Mouse (Mus musculus): ENCODE results near the gene Ntsr1. TPM values are rescaled to one million over a fixed set of nuclear protein-coding genes. Genes with fewer than 3 reads are reported as not detected.
A peak's percentile ranks its signal among the peaks of the same experiment; 100 is the strongest.

Gene Ntsr1
- 0.40 and 0.43 TPM in 2 replicates for polyA plus RNA-seq (2016; fragmentation: Nextera tagmentation; extraction: Ambion mirVana)

DNA sequence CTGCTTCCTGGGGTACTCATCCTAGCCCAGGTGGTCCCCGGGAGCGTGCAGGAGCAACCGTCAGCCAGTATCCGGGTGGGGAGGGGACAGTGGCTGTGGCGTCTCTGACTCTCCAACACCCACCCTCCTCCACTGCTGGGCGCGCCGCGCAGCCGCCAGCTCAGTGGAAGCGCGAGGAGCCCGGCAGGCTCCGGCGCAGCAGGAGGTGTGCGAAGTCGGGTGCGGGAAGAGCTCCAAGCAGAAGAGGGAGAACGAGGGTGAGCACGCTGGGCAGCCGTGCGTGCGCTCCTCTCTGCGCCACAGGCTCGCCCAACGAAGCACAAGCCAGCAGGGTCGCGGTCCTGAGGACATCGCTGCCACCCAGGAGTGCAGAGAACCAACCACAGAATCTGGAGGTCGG is at the start of gene Ntsr1:
Gene Ntsr1, plus strand, starts transcription at position 236 of the 400 bp plus-strand sequence.
- peaks cover 59% of the 10 kb centered on the region for H3K27me3 ChIP-seq

DNA sequence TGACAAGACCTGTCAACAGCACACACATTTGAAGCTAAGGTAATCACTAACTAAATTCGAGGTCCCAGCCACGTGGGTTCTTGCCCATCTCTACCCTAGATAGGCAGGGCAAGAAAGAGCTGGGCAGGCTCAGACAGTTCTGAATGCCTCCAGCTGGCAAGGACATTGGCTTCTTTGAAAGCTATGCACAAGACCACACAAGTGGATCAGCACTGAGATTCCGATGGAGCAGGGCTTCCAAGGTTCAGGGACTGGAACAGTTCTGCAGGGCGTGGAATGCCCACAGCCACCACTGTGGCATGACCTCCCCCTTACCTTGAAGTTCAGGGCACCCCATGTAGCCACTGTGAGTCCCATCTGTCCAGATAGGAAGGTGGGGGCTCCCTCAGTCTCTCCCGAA is 49.2 kb upstream of the Ntsr1 start:
- Histone ChIP-seq H3K9me3 (replicated peaks) (no peaks in the 10 kb centered on the region), H3K4me3 (no peak overlapping the region), H3K9ac (no peak overlapping the region), H3K4me2 (replicated peaks) (no peak overlapping the region), H3K27me3 (peaks cover 19% of the 10 kb centered on the region), H3K4me1 (peaks cover 1% of the 10 kb centered on the region; the same call in 1 of the 2 replicates), H3K27ac (no peak overlapping the region), H3K36me3 (no peaks in the 10 kb centered on the region)
- ATAC-seq (ENCODE audit: low FRiP score) = no peak
- 84% methylated on average over 5 of the region's 5 CpGs for WGBS

More for the DNA sequence above, at the start of gene Ntsr1:
- peak within 1 kb of the TSS; percentile 55 for H3K9ac ChIP-seq
- H3K36me3 ChIP-seq = no peaks in the 10 kb centered on the region
- H3K27ac ChIP-seq = no peak within 1 kb of the TSS
- H3K4me2 ChIP-seq (replicated peaks) = peak within 1 kb of the TSS; percentile 63
- no peaks in the 10 kb centered on the region for H3K9me3 ChIP-seq (replicated peaks)
- peaks cover 22% of the 10 kb centered on the region for H3K4me1 ChIP-seq
- peak within 1 kb of the TSS; percentile 35 for H3K4me3 ChIP-seq
- ATAC-seq (ENCODE audit: low FRiP score) = peak; percentile 67
- under 1% methylated on average over 30 of the region's 30 CpGs for WGBS

DNA sequence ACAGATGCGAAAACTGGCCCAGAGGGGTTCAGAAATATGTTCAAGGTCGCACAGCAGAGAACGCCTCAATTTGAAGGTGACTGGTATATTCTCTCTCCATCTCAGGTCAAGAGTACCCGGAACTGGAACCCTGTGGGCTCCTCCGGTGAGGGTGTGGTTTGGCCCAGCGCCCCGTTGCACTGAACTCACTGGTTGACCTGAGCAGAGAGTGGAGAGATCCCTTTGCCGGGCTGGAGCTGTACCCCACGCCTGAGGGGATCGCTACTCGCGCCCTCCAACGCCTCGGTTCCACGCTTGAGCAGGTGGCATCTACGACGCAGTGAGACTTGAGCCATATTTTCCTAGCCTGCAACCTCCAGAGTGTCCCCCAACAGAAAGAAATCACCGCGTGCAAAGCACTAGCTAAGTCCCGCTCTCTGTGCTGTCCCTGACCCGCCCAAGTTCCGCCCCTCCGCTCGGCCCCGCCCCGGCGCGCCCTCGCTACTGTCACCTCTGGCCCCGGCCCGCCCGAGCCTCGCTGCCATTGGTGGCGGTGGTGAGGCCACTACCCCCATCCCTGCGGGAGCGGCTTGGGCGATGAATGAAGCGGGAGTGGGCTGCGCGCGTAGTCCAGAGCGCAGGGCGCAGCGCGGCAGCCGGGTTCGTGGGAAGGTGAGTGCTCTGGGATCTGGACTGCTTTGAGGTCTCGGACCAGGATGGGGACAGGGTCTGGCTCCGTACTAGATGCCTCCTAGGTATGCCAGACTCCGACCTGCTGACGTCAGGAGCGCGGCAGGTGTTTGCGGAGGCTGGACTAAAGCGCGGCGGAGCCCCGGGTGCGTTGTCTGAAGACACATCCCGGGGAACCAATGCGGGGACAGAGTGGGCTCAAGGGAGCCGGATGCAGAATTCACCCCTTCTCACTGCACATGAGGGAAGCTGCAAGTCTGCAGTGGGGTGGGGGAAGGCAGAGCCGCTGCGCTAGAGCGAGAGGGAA is 43.8 kb upstream of the Ntsr1 start, which contains the start of gene Slco4a1:
Gene Slco4a1, plus strand, starts transcription at position 523 of the 976 bp plus-strand sequence.
- Histone ChIP-seq H3K4me1 (peaks cover 21% of the 10 kb centered on the region), H3K27me3 (peaks cover 57% of the 10 kb centered on the region), H3K4me3 (peak within 1 kb of the TSS; percentile 51), H3K27ac (no peak within 1 kb of the TSS), H3K9me3 (replicated peaks) (no peaks in the 10 kb centered on the region), H3K36me3 (no peaks in the 10 kb centered on the region), H3K9ac (peak within 1 kb of the TSS; percentile 51), H3K4me2 (replicated peaks) (peak within 1 kb of the TSS; percentile 87)
- WGBS = 2% methylated on average over 65 of the region's 65 CpGs
- peak; percentile 85 for ATAC-seq (ENCODE audit: low FRiP score)

DNA sequence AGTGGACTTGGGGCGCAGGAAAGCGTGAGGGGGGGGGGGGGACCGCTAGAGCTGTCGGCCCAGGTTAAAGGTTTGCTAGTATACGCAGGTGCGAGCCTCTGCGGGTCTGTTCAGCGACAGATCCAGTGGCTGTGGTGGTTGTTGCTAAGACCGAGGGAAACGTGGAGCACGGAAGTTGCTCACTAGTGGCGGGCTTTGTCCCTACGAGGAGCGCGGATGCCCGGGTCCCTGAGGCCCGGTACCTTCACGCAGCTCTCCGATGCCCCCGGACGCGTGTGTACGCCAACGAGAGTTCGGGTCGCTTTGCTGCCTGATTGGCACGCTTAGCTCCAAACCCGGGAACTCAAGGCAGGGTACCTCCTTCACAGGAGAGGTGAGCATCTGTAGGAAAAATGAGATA is 43.1 kb upstream of the Ntsr1 start:
- no peak for ATAC-seq (ENCODE audit: low FRiP score)
- H3K36me3 ChIP-seq = no peaks in the 10 kb centered on the region
- no peaks in the 10 kb centered on the region for H3K9me3 ChIP-seq (replicated peaks)
- peak overlapping the region; percentile 51 for H3K4me3 ChIP-seq
- H3K27me3 ChIP-seq = peaks cover 57% of the 10 kb centered on the region
- H3K4me2 ChIP-seq (replicated peaks) = peak overlapping the region; percentile 87
- no peak overlapping the region for H3K27ac ChIP-seq
- peaks cover 21% of the 10 kb centered on the region for H3K4me1 ChIP-seq
- H3K9ac ChIP-seq = peak overlapping the region; percentile 51
- WGBS = under 1% methylated on average over 28 of the region's 28 CpGs

DNA sequence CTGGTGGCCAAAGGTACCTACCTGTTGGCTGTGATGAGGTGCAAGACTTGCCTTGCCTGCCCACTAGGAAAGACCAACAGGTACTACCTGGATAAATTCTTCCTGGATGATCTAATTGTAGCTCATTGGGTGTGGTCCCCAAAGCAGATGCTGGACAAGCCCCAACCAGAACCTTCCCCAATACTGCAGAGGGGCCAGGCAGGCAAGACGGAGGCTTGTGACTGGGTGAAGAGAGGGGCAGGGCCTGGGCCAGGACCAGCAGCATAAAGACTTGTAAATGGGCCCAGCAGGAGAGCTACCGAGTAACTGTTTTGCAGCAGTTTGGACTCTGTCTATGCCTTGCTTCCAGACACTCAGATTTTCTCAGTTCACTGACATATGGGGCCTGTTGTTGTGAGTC is 42.1 kb upstream of the Ntsr1 start:
- 25% methylated on average over 2 of the region's 2 CpGs for whole genome bisulfite sequencing
- H3K27ac ChIP-seq = no peak overlapping the region
- H3K4me1 ChIP-seq = peaks cover 21% of the 10 kb centered on the region
- no peak overlapping the region for H3K4me2 ChIP-seq (replicated peaks)
- no peak overlapping the region for H3K9ac ChIP-seq
- H3K36me3 ChIP-seq = no peaks in the 10 kb centered on the region
- no peak for ATAC-seq (ENCODE audit: low FRiP score)
- no peak overlapping the region for H3K4me3 ChIP-seq
- peaks cover 57% of the 10 kb centered on the region for H3K27me3 ChIP-seq
- no peaks in the 10 kb centered on the region for H3K9me3 ChIP-seq (replicated peaks)

DNA sequence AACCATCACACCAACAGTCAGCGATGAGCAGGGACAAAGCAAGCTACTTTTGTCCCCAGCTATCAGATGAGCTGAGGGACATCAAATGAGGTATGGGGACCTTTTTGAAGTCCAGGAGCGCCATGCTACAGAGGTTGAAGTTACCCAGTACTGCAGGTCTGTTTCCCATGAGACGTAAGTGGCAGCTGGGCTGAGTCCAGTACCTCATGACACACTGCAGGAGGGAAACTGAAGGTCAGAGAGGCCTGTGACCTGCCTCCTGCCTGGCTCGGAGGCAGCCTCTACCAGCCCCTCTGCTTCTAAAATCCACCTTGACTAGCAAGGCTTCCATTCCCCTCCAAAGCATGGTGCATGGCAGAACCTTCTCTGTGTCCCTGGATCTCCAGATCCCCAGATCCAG is 40.3 kb upstream of the Ntsr1 start:
- no peak overlapping the region for H3K27ac ChIP-seq
- H3K36me3 ChIP-seq = no peaks in the 10 kb centered on the region
- H3K9ac ChIP-seq = no peak overlapping the region
- no peak overlapping the region for H3K4me3 ChIP-seq
- no peaks in the 10 kb centered on the region for H3K9me3 ChIP-seq (replicated peaks)
- peaks cover 53% of the 10 kb centered on the region for H3K27me3 ChIP-seq
- WGBS = 72% methylated on average over 4 of the region's 4 CpGs
- no peak for ATAC-seq (ENCODE audit: low FRiP score)
- no peak overlapping the region for H3K4me2 ChIP-seq (replicated peaks)
- H3K4me1 ChIP-seq = peaks cover 21% of the 10 kb centered on the region

DNA sequence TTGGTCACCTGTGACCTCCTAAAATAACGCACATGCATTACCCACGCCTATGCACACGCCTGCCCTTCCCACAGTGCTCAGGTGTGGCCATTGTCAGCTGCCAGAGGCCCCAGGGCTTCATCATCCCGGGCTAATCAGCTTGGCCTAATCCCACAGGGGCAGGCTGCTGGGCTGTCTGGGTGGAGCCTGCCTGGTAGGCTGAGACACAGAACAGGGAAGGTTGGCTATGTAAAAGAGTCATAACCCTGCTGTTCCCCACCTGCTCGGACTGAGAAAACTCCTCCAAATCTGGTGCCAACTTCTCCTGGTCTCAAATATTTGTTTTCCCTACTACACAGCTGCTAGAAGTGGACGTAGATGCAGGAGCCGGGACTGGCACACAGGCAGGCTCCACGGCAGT is 39.0 kb upstream of the Ntsr1 start:
- no peak overlapping the region for H3K27ac ChIP-seq
- no peaks in the 10 kb centered on the region for H3K9me3 ChIP-seq (replicated peaks)
- H3K36me3 ChIP-seq = no peaks in the 10 kb centered on the region
- no peak overlapping the region for H3K4me3 ChIP-seq
- H3K4me1 ChIP-seq = peaks cover 17% of the 10 kb centered on the region
- peaks cover 44% of the 10 kb centered on the region for H3K27me3 ChIP-seq
- no peak overlapping the region for H3K4me2 ChIP-seq (replicated peaks)
- WGBS = 59% methylated on average over 8 of the region's 8 CpGs
- ATAC-seq (ENCODE audit: low FRiP score) = no peak
- no peak overlapping the region for H3K9ac ChIP-seq

DNA sequence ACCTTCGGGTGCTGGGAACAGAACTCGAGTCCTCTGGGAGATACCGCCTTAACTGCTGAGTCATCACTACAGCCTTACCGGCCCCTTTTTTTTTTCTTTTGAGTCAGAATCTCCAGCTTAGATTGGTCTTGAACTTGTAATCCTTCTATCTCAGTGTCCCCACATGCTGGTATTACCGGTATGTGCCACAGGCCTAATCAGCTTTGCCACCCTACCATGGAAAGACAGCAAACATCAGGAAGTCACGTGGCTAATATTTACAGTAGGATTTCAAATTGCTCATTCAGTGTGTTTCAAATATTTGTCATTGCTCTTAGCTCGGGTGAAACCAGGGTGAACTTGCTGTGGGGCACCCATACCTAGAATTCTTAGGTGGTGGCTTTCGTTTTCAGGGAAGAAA is 37.2 kb upstream of the Ntsr1 start:
- 85% methylated on average over 8 of the region's 8 CpGs for WGBS
- Histone ChIP-seq H3K4me3 (no peak overlapping the region), H3K27me3 (peaks cover 26% of the 10 kb centered on the region), H3K4me2 (replicated peaks) (no peak overlapping the region), H3K9ac (no peak overlapping the region), H3K4me1 (peaks cover 8% of the 10 kb centered on the region; the same call in 1 of the 2 replicates), H3K9me3 (replicated peaks) (no peaks in the 10 kb centered on the region), H3K27ac (no peak overlapping the region), H3K36me3 (no peaks in the 10 kb centered on the region)
- no peak for ATAC-seq (ENCODE audit: low FRiP score)

DNA sequence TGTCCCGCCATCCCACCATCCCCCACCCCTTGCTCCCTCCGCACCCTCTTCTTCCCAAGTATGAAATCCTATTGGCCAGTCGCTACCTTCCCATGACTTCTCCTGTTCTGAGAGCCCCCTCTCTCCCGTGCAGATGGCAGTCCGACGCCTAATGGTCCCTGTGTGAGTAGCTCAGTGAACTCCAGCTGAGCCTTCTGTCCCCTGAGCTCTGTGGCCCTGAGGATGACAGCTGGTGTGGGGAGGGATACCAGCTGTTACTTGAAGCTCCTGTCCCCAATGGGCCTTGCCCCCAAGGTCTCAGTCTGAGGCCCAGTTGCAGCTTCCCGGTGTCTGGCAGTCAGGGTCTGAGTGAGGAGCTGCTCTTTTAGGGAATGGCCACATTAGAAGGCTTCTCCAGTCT is 33.3 kb upstream of the Ntsr1 start:
- Histone ChIP-seq H3K4me2 (replicated peaks) (no peak overlapping the region), H3K27me3 (peaks cover 7% of the 10 kb centered on the region; the same call in 1 of the 2 replicates), H3K4me3 (no peak overlapping the region), H3K4me1 (peaks cover 4% of the 10 kb centered on the region; the same call in 1 of the 2 replicates), H3K27ac (no peak overlapping the region), H3K9ac (no peak overlapping the region), H3K9me3 (replicated peaks) (no peaks in the 10 kb centered on the region), H3K36me3 (no peaks in the 10 kb centered on the region)
- ATAC-seq (ENCODE audit: low FRiP score) = peak; percentile 72
- 45% methylated on average over 7 of the region's 7 CpGs for WGBS

DNA sequence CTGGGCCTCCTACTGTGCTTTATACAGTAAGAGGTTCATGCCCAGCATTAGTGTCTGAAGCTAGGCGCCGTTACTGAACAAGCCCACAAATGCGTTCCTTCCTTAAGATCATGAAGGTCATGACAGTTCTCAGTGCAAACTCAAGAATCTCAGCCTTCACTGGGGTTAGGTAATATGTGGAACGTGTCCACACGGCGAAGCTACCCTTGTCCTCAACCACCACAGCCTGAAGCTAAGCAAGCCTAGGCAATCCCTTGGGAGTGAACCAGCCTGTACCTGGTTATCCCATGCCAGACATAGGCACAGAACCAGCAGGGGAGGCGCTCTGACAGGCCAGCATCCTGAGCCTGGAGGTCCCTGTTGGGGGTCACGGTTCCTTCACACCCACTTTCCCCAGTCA is 30.9 kb upstream of the Ntsr1 start:
- Histone ChIP-seq H3K4me3 (no peak overlapping the region), H3K4me2 (replicated peaks) (no peak overlapping the region), H3K9me3 (replicated peaks) (no peaks in the 10 kb centered on the region), H3K36me3 (no peaks in the 10 kb centered on the region), H3K9ac (no peak overlapping the region), H3K4me1 (peaks cover 8% of the 10 kb centered on the region), H3K27me3 (peaks cover 13% of the 10 kb centered on the region), H3K27ac (no peak overlapping the region)
- 90% methylated on average over 8 of the region's 8 CpGs for WGBS
- no peak for ATAC-seq (ENCODE audit: low FRiP score)

DNA sequence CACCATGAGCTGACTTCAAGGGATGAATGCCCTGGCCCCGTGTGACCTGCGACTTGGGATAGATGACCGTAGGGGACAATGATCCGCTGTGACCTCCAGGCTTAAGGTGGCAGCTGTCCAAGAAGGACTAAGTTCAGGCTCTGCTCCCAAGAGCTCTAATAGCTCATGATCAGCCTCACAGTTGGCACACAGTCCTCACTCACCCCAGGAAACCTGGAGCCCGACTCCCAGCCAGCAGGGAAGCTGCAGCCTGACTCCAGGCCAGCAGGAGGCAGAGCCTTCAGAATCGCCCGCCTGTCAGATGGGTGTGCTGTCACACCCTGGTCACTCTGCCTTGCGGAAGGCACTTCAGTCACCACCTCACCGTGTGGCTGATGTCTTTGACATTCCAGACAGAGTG is 30.0 kb upstream of the Ntsr1 start:
- no peak overlapping the region for H3K4me3 ChIP-seq
- H3K36me3 ChIP-seq = no peaks in the 10 kb centered on the region
- WGBS = 63% methylated on average over 9 of the region's 9 CpGs
- no peaks in the 10 kb centered on the region for H3K9me3 ChIP-seq (replicated peaks)
- H3K27me3 ChIP-seq = peaks cover 13% of the 10 kb centered on the region
- H3K27ac ChIP-seq = no peak overlapping the region
- peaks cover 8% of the 10 kb centered on the region; the same call in 1 of the 2 replicates for H3K4me1 ChIP-seq
- no peak overlapping the region for H3K9ac ChIP-seq
- no peak overlapping the region for H3K4me2 ChIP-seq (replicated peaks)
- no peak for ATAC-seq (ENCODE audit: low FRiP score)

DNA sequence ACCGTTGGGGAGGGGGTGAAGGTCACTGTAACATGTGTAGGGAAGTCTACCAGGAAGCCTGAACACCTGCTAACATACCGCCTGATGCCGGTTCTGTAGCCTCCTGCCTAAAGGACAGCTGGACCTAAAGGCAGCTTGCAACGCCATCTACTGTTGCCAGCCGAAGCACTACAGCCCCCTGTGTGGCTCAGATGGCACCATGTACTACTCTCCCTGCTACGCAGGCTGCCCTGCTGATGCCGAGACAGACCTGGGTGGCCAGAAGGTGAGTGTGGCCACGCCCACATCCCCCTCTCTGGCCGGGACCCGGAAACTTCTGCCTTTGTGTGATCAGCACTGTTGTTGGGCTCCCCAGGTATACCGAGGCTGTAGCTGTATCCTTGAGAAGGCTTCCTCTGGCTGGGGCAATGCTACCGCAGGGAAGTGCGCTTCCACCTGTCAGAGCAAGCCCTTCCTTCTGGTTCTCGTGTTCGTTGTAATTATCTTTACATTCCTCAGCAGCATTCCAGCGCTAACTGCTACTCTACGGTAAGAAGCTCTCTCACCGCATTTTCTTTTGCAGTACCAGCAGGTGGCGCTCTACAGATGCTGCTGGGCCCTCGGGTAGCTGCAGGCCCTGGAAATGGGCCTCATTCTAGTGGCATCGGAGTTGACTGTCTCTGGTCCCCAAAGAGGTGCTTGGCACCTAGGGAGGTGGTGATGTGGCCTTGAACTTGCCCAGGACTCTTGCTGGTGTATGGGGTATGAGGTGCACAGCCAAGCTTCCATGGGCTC is 27.3 kb upstream of the Ntsr1 start:
- peaks cover 13% of the 10 kb centered on the region for H3K27me3 ChIP-seq
- no peak overlapping the region for H3K4me3 ChIP-seq
- no peaks in the 10 kb centered on the region for H3K36me3 ChIP-seq
- no peaks in the 10 kb centered on the region for H3K9me3 ChIP-seq (replicated peaks)
- H3K9ac ChIP-seq = no peak overlapping the region
- 4% methylated on average over 21 of the region's 21 CpGs for WGBS
- H3K4me2 ChIP-seq (replicated peaks) = 0 out of 2 replicates have a peak overlapping the region, but pooled peaks have one; percentile 17
- ATAC-seq (ENCODE audit: low FRiP score) = peak; percentile 33
- no peak overlapping the region for H3K27ac ChIP-seq
- H3K4me1 ChIP-seq = peaks cover 4% of the 10 kb centered on the region; the same call in 1 of the 2 replicates

Measured in hindbrain, embryonic 12.5 days (tissue).